Mouse (Mus musculus) CH12.LX (cell line): ENCODE measurements around the gene Grm5. TPM values are rescaled to one million over a fixed set of nuclear protein-coding genes. Genes with fewer than 3 reads are reported as not detected.

Source experiments
- DNase-seq: peaks from one replicate; pipeline ENCODE4 v3.0.0-alpha.2; 2013; ENCODE audit errors: extremely low read depth
- H3K27ac ChIP-seq: 2 replicates; pipeline ENCODE4 v1.5.1; 2012; ENCODE audit warnings: low read depth, mild to moderate bottlenecking, control low read depth, moderate library complexity; ENCODE audit not compliant: insufficient read depth
- H3K27me3 ChIP-seq: replicated peaks from 2 replicates; pipeline ENCODE3; 2012; ENCODE audit warnings: inconsistent platforms
- H3K36me3 ChIP-seq, 2 experiments: replicated peaks in 1 of 2; 2 replicates each; pipeline versions ENCODE3 to v1.6.1; 2012; ENCODE audit warnings: inconsistent platforms in 1 of 2, low read length in 1 of 2, mild to moderate bottlenecking in 1 of 2, mixed read lengths in 1 of 2, moderate library complexity in 1 of 2; ENCODE audit not compliant: control insufficient read depth in 1 of 2, insufficient read depth in 1 of 2
- H3K4me1 ChIP-seq, 2 experiments: 2 replicates each; pipeline ENCODE4 v1.6.1; 2012; ENCODE audit warnings: inconsistent platforms in 1 of 2, moderate library complexity in 1 of 2; ENCODE audit not compliant: insufficient read depth in 2 of 2, control insufficient read depth in 1 of 2
- H3K4me2 ChIP-seq: 2 replicates; pipeline ENCODE4 v1.6.1; 2012; ENCODE audit warnings: low read depth, mild to moderate bottlenecking, control low read depth; ENCODE audit not compliant: poor library complexity, insufficient read depth, severe bottlenecking
- H3K4me3 ChIP-seq, 3 experiments: fragments of 150-350 bp in 1 of 3; sonication (generic) in 1 of 3; replicated peaks in 1 of 3; 2 replicates each; pipeline versions ENCODE3 to v1.5.1; 2011 to 2012; ENCODE audit warnings: low read depth in 2 of 3, low read length in 2 of 3, mild to moderate bottlenecking in 2 of 3, moderate library complexity in 2 of 3, control low read depth in 1 of 3, improper control_type of control experiment in 1 of 3, inconsistent platforms in 1 of 3, mixed read lengths in 1 of 3; ENCODE audit not compliant: poor library complexity in 1 of 3
- H3K79me2 ChIP-seq: replicated peaks from 2 replicates; pipeline ENCODE4 v1.6.1; 2012; ENCODE audit warnings: mild to moderate bottlenecking, moderate library complexity; ENCODE audit not compliant: control insufficient read depth, poor library complexity, insufficient read depth, severe bottlenecking; ENCODE audit errors: extremely low read depth
- H3K9ac ChIP-seq: 2 replicates; pipeline ENCODE4 v1.6.1; 2012; ENCODE audit warnings: low read depth, mild to moderate bottlenecking, control low read depth, moderate library complexity; ENCODE audit not compliant: insufficient read depth
- H3K9me3 ChIP-seq: replicated peaks from 2 replicates; pipeline ENCODE3; 2012; ENCODE audit warnings: low read length, inconsistent platforms, mixed read lengths
- CHD2 ChIP-seq: IDR thresholded peaks from 2 replicates; pipeline ENCODE4 v1.6.1; 2011; ENCODE audit warnings: low read length, improper control_type of control experiment
- CTCF ChIP-seq, 2 experiments: IDR thresholded peaks in 1 of 2; conservative IDR thresholded peaks in 1 of 2; 2 replicates each; pipeline ENCODE4 v1.5.1; 2011 to 2012; ENCODE audit warnings: low read depth in 2 of 2, low read length in 2 of 2, improper control_type of control experiment in 1 of 2, inconsistent platforms in 1 of 2, mild to moderate bottlenecking in 1 of 2, moderate library complexity in 1 of 2
- ELF1 ChIP-seq: IDR thresholded peaks from 2 replicates; pipeline ENCODE4 v1.6.1; 2014; ENCODE audit warnings: low read depth, mild to moderate bottlenecking, inconsistent platforms, low read length, improper control_type of control experiment
- EP300 ChIP-seq: IDR thresholded peaks from 2 replicates; pipeline ENCODE4 v1.6.1; 2011; ENCODE audit warnings: low read length, improper control_type of control experiment
- HCFC1 ChIP-seq: IDR thresholded peaks from 2 replicates; pipeline ENCODE4 v1.6.1; 2012; ENCODE audit warnings: low read depth, mild to moderate bottlenecking, inconsistent platforms, low read length, improper control_type of control experiment
- JUND ChIP-seq: conservative IDR thresholded peaks from 2 replicates; pipeline ENCODE4 v1.6.1; 2011; ENCODE audit warnings: low read depth, low read length, improper control_type of control experiment
- KAT2A ChIP-seq: IDR thresholded peaks from 2 replicates; pipeline ENCODE4 v1.6.1; 2012; ENCODE audit warnings: low read length, improper control_type of control experiment, inconsistent platforms; ENCODE audit not compliant: insufficient replicate concordance
- MAFK ChIP-seq: IDR thresholded peaks from 2 replicates; pipeline ENCODE4 v1.6.1; 2011; ENCODE audit warnings: low read length, improper control_type of control experiment; ENCODE audit not compliant: insufficient replicate concordance
- MAX ChIP-seq: IDR thresholded peaks from 2 replicates; pipeline ENCODE4 v1.6.1; 2011; ENCODE audit warnings: low read length, improper control_type of control experiment
- MXI1 ChIP-seq: IDR thresholded peaks from 2 replicates; pipeline ENCODE4 v1.6.1; 2011; ENCODE audit warnings: mild to moderate bottlenecking, low read depth, low read length, improper control_type of control experiment
- NRF1 ChIP-seq: IDR thresholded peaks from 2 replicates; pipeline ENCODE4 v1.6.1; 2014; ENCODE audit warnings: low read depth, mild to moderate bottlenecking, inconsistent platforms, low read length, improper control_type of control experiment, moderate library complexity
- PAX5 ChIP-seq: IDR thresholded peaks from 2 replicates; pipeline ENCODE4 v1.6.1; 2012; ENCODE audit warnings: low read length, inconsistent platforms, mixed read lengths
- TBP ChIP-seq: conservative IDR thresholded peaks from 2 replicates; pipeline ENCODE4 v1.6.1; 2011; ENCODE audit warnings: low read depth, low read length, improper control_type of control experiment
- dilution Hi-C: fragments of 300-500 bp; cut with MboI; formaldehyde crosslinking; loops from 2 replicates; pipeline ENCODE4 v1.14.3; 2020; ENCODE audit warnings: low sequenced_read_pairs; ENCODE audit not compliant: extremely low pct_unique_long_range_greater_than_20kb, extremely low pct_ligation_motif_present
- in situ Hi-C: fragments of 300-500 bp; cut with MboI; formaldehyde crosslinking; loops from 3 replicates; pipeline ENCODE4 v1.14.3; 2019; ENCODE audit warnings: low sequenced_read_pairs, low pct_ligation_motif_present, low pct_unique_long_range_greater_than_20kb, mixed read lengths
- polyA plus RNA-seq: library from polyadenylated mRNA; unstranded; fragments of >175 nt; gene quantifications from 2 replicates; pipeline ENCODE4 v1.2.1, GENCODE M21; 2012; ENCODE audit warnings: low read depth; ENCODE audit not compliant: insufficient read length
- total RNA-seq, 2 experiments: library from RNA; depleted of rRNA; stranded (reverse); fragments of 300-350 nt in 1 of 2; fragments of >200 nt in 1 of 2; gene quantifications; 2 replicates each; pipeline ENCODE4 v1.2.3; 2012 to 2014

The Grm5 gene
- total and polyA plus RNA-seq, 3 experiments = 0.03 TPM; not detected in 2

DNA sequence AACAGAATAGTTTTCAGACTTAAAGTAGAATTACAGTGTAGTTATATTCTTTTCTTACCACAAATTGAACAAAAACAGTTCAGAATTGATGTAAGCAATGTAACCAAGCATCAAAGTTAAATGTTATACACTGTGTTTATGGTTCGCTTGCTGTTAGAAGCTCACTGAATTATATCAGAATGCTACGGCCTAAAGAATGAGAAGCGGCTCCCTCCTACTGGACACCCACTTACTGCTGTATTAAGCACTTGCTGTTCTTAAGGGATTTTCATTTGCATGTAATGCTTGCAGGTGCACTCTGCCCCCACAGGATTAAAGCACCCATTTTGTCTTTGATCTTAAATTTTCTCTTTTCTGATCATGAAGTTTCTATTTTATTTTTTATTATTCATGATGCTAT lies 66.6 kb downstream of the Grm5 start:
- Histone ChIP-seq H3K9ac (no peak overlapping the region), H3K4me1 (no peaks in the 10 kb centered on the region), H3K27ac (no peak overlapping the region), H3K79me2 (no peaks in the 10 kb centered on the region), H3K4me3 (no peak overlapping the region), H3K9me3 (no peaks in the 10 kb centered on the region), H3K27me3 (no peaks in the 10 kb centered on the region), H3K4me2 (no peak overlapping the region), H3K36me3 (no peaks in the 10 kb centered on the region)
- DNase-seq = no peak
- TF ChIP-seq CTCF (conservative IDR thresholded peaks at IDR 0.05 in 1 of 2, IDR thresholded peaks at IDR 0.05 in 1 of 2; ENCODE audit: low read depth in 2 of 2, low read length in 2 of 2) (no peak), MAFK (no peak), ELF1 (no peak), NRF1 (no peak), CHD2 (no peak), MXI1 (no peak), MAX (no peak), EP300 (no peak)
- dilution Hi-C loops = no loop called here
- in situ Hi-C loops = no loop called here

GRCm38 (mm10) chr7:87661794-87662193 lies 77.8 kb downstream of the Grm5 start:
- Histone ChIP-seq H3K4me1 (no peaks in the 10 kb centered on the region), H3K9me3 (no peaks in the 10 kb centered on the region)
- TF ChIP-seq TBP (no peak), KAT2A (no peak), CHD2 (no peak), ELF1 (no peak), HCFC1 (no peak), MXI1 (no peak), CTCF (conservative IDR thresholded peaks at IDR 0.05 in 1 of 2, IDR thresholded peaks at IDR 0.05 in 1 of 2; ENCODE audit: low read depth in 2 of 2, low read length in 2 of 2) (no peak), JUND (no peak)
- TF ChIP-seq, all 38 proteins: peak for 0
- Histone ChIP-seq H3K9ac (no peak overlapping the region), H3K36me3 (no peaks in the 10 kb centered on the region), H3K27me3 (no peaks in the 10 kb centered on the region), H3K79me2 (no peaks in the 10 kb centered on the region), H3K4me3 (no peak overlapping the region), H3K4me2 (no peak overlapping the region), H3K27ac (no peak overlapping the region)
- dilution Hi-C loops = no loop called here
- no peak for DNase-seq
- in situ Hi-C loops = no loop called here

GRCm38 (mm10) chr7:87664041-87664440 lies 80.1 kb downstream of the Grm5 start:
- Histone ChIP-seq H3K27ac (no peak overlapping the region), H3K4me1 (no peaks in the 10 kb centered on the region), H3K4me2 (no peak overlapping the region)
- in situ Hi-C loops = no loop called here
- TF ChIP-seq ELF1 (no peak), PAX5 (no peak), MAFK (no peak)
- TF ChIP-seq, all 38 proteins: peak for 0
- no peaks in the 10 kb centered on the region for H3K79me2 ChIP-seq
- no peaks in the 10 kb centered on the region for H3K36me3 ChIP-seq
- no peak for DNase-seq
- no peaks in the 10 kb centered on the region for H3K27me3 ChIP-seq
- no peaks in the 10 kb centered on the region for H3K9me3 ChIP-seq
- no peak overlapping the region for H3K4me3 ChIP-seq
- dilution Hi-C loops = no loop called here
- no peak overlapping the region for H3K9ac ChIP-seq
